Mouse (Mus musculus): ENCODE results near the gene Trim42. TPM values are rescaled to one million over a fixed set of nuclear protein-coding genes. Genes with fewer than 3 reads are reported as not detected.

Trim42 gene
- total RNA-seq (2023), result not detected in 2 replicates

GRCm38 (mm10) chr9:97369591-97369990 lies at the start of gene Trim42:
Trim42 (minus strand) TSS chr9:97369958.

